Mouse (Mus musculus): Measurements from ENCODE around the gene Fzd4. TPM values are rescaled to one million over a fixed set of nuclear protein-coding genes. Genes with fewer than 3 reads are reported as not detected.

Gene Fzd4
- polyA plus RNA-seq (2012; rRNA removed): 2.4 and 2.9 TPM in 2 replicates

GRCm38 (mm10) chr7:89404081-89404733, at the start of gene Fzd4, which contains the start of gene Tmem135:
TSS of gene Fzd4 (plus strand) at chr7:89404355.
TSS of gene Tmem135 (minus strand) at chr7:89404222.
- no peaks in the 10 kb centered on the region for H3K36me3 ChIP-seq (ENCODE audit: control insufficient read depth, insufficient read depth, low read length)
- peaks cover 13% of the 10 kb centered on the region for H3K4me1 ChIP-seq (replicated peaks; ENCODE audit: control insufficient read depth, insufficient read depth, low read length)
- TF ChIP-seq CTCF (IDR thresholded peaks at IDR 0.05; ENCODE audit: borderline replicate concordance, control insufficient read depth, extremely low read depth, insufficient read depth, low read length, poor library complexity) (no peak), POLR2A (IDR thresholded peaks at IDR 0.05; ENCODE audit: control insufficient read depth, extremely low read depth, insufficient read depth, low read length, poor library complexity) (no peak)
- H3K27me3 ChIP-seq (ENCODE audit: control insufficient read depth, insufficient read depth, low read length): peaks cover 15% of the 10 kb centered on the region; the same call in 1 of the 2 replicates
- no peak within 1 kb of the TSS for H3K27ac ChIP-seq (ENCODE audit: control insufficient read depth, insufficient read depth, low read length)
- DNase-seq: peak; percentile 71
- 1% methylated on average over 62 of the region's 62 CpGs for WGBS
- H3K4me3 ChIP-seq (ENCODE audit: control insufficient read depth, insufficient read depth, low read length): peak within 1 kb of the TSS; percentile 50

DNA sequence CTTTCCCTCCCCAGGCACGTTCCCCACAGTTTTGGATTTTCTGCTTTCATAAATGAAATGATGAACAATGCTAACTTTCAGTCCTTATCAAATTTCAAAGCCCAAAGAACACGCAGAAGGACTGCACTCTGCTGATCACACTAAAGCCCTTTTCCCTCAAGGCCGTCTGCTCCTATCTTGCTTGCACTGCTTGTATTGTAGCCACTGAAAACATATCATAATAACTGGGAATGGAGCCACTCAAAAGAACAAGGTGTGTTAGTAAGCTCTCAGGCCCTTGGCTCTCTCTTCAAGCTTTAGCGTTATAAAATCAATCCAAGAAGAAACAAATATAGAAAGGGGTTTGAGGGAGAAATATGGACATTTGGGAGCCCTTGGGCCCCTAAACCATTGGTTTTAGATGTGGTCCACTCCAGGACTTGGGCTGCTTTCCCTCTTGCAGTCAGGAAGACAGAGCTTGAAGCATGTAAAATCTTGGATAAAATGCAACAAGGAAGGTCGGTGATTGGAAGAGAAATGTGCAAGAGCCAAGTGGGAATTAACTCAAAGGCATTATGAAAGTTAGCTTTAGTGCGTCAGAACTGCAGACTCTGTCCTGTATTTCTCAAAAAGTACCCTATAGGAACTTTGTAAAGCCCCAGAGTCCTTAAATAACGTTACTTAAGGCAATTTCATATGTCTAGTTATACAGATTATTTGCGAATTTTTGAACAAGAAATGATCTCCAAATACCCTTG, 48.5 kb upstream of the Fzd4 start:
- DNase-seq: no peak
- Histone ChIP-seq H3K4me1 (replicated peaks; ENCODE audit: control insufficient read depth, insufficient read depth, low read length) (no peaks in the 10 kb centered on the region), H3K4me3 (ENCODE audit: control insufficient read depth, insufficient read depth, low read length) (no peak overlapping the region), H3K36me3 (ENCODE audit: control insufficient read depth, insufficient read depth, low read length) (no peaks in the 10 kb centered on the region), H3K27ac (ENCODE audit: control insufficient read depth, insufficient read depth, low read length) (no peak overlapping the region), H3K27me3 (ENCODE audit: control insufficient read depth, insufficient read depth, low read length) (no peaks in the 10 kb centered on the region)
- TF ChIP-seq CTCF (IDR thresholded peaks at IDR 0.05; ENCODE audit: borderline replicate concordance, control insufficient read depth, extremely low read depth, insufficient read depth, low read length, poor library complexity) (no peak), POLR2A (IDR thresholded peaks at IDR 0.05; ENCODE audit: control insufficient read depth, extremely low read depth, insufficient read depth, low read length, poor library complexity) (no peak)
- 90% methylated on average over 8 of the region's 8 CpGs for WGBS

- H3K27ac ChIP-seq (ENCODE audit: control insufficient read depth, insufficient read depth, low read length): no peak overlapping the region
- H3K36me3 ChIP-seq (ENCODE audit: control insufficient read depth, insufficient read depth, low read length): no peaks in the 10 kb centered on the region
- DNase-seq: no peak
- H3K27me3 ChIP-seq (ENCODE audit: control insufficient read depth, insufficient read depth, low read length): no peaks in the 10 kb centered on the region
- 83% methylated on average over 4 of the region's 4 CpGs for WGBS
- TF ChIP-seq CTCF (IDR thresholded peaks at IDR 0.05; ENCODE audit: borderline replicate concordance, control insufficient read depth, extremely low read depth, insufficient read depth, low read length, poor library complexity) (no peak), POLR2A (IDR thresholded peaks at IDR 0.05; ENCODE audit: control insufficient read depth, extremely low read depth, insufficient read depth, low read length, poor library complexity) (no peak)
- no peaks in the 10 kb centered on the region for H3K4me1 ChIP-seq (replicated peaks; ENCODE audit: control insufficient read depth, insufficient read depth, low read length)
- no peak overlapping the region for H3K4me3 ChIP-seq (ENCODE audit: control insufficient read depth, insufficient read depth, low read length)
Observed at GRCm38 (mm10) chr7:89356307-89356706, 47.8 kb upstream of the Fzd4 start.

GRCm38 (mm10) chr7:89363975-89364374, 40.2 kb upstream of the Fzd4 start:
- Histone ChIP-seq H3K27me3 (ENCODE audit: control insufficient read depth, insufficient read depth, low read length) (no peaks in the 10 kb centered on the region), H3K4me3 (ENCODE audit: control insufficient read depth, insufficient read depth, low read length) (no peak overlapping the region), H3K27ac (ENCODE audit: control insufficient read depth, insufficient read depth, low read length) (no peak overlapping the region), H3K4me1 (replicated peaks; ENCODE audit: control insufficient read depth, insufficient read depth, low read length) (no peaks in the 10 kb centered on the region), H3K36me3 (ENCODE audit: control insufficient read depth, insufficient read depth, low read length) (no peaks in the 10 kb centered on the region)
- no peak for DNase-seq
- no peak for TF ChIP-seq CTCF (IDR thresholded peaks at IDR 0.05; ENCODE audit: borderline replicate concordance, control insufficient read depth, extremely low read depth, insufficient read depth, low read length, poor library complexity)
- TF ChIP-seq POLR2A (IDR thresholded peaks at IDR 0.05; ENCODE audit: control insufficient read depth, extremely low read depth, insufficient read depth, low read length, poor library complexity): no peak
- WGBS: 94% methylated on average over 5 of the region's 5 CpGs

GRCm38 (mm10) chr7:89365135-89365880, 38.8 kb upstream of the Fzd4 start:
- Histone ChIP-seq H3K27ac (ENCODE audit: control insufficient read depth, insufficient read depth, low read length) (no peak overlapping the region), H3K27me3 (ENCODE audit: control insufficient read depth, insufficient read depth, low read length) (no peaks in the 10 kb centered on the region), H3K36me3 (ENCODE audit: control insufficient read depth, insufficient read depth, low read length) (no peaks in the 10 kb centered on the region), H3K4me1 (replicated peaks; ENCODE audit: control insufficient read depth, insufficient read depth, low read length) (no peaks in the 10 kb centered on the region), H3K4me3 (ENCODE audit: control insufficient read depth, insufficient read depth, low read length) (no peak overlapping the region)
- 94% methylated on average over 10 of the region's 10 CpGs for WGBS
- no peak for DNase-seq
- TF ChIP-seq CTCF (IDR thresholded peaks at IDR 0.05; ENCODE audit: borderline replicate concordance, control insufficient read depth, extremely low read depth, insufficient read depth, low read length, poor library complexity) (no peak), POLR2A (IDR thresholded peaks at IDR 0.05; ENCODE audit: control insufficient read depth, extremely low read depth, insufficient read depth, low read length, poor library complexity) (no peak)

DNA sequence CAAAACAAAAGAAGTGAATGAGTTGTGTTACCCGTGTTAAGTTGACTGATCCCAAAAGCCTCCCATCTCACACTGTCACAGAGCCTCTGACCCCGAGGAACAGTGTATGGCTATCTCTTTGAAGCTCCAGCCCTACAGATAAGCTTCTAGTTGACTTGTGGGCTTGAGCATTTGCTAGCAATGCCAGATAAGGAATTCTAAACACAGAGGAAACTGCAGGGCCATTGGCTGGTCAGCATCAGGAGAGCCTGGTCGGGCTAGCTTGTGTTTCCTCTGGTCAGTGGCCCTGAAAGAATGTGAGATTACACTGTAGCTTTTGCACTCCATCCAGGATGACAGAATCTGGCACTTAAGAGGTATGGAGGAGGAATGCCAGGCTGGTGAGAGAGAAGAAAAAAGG, 36.5 kb upstream of the Fzd4 start:
- no peaks in the 10 kb centered on the region for H3K36me3 ChIP-seq (ENCODE audit: control insufficient read depth, insufficient read depth, low read length)
- H3K27me3 ChIP-seq (ENCODE audit: control insufficient read depth, insufficient read depth, low read length): no peaks in the 10 kb centered on the region
- H3K27ac ChIP-seq (ENCODE audit: control insufficient read depth, insufficient read depth, low read length): no peak overlapping the region
- DNase-seq: no peak
- no peak overlapping the region for H3K4me3 ChIP-seq (ENCODE audit: control insufficient read depth, insufficient read depth, low read length)
- H3K4me1 ChIP-seq (replicated peaks; ENCODE audit: control insufficient read depth, insufficient read depth, low read length): no peaks in the 10 kb centered on the region
- WGBS: 84% methylated on average over 3 of the region's 3 CpGs
- no peak for TF ChIP-seq POLR2A (IDR thresholded peaks at IDR 0.05; ENCODE audit: control insufficient read depth, extremely low read depth, insufficient read depth, low read length, poor library complexity)

Measured in thymus, adult 2 months (tissue).